Mouse (Mus musculus) small intestine, adult 2 months (tissue): ENCODE results near the gene Krt35.

ENCODE experiments used
- CTCF ChIP-seq: fragments of 200-500 bp; IDR thresholded peaks from 2 replicates; pipeline ENCODE4 v1.5.1; 2012; ENCODE audit warnings: low read depth, mild to moderate bottlenecking, control low read depth, inconsistent platforms, low read length, moderate library complexity, mixed read lengths; ENCODE audit not compliant: insufficient replicate concordance, insufficient read length; ENCODE audit errors: extremely low read depth
- POLR2A ChIP-seq: fragments of 200-500 bp; IDR thresholded peaks from 2 replicates; pipeline ENCODE4 v1.6.1; 2012; ENCODE audit warnings: low read depth, mild to moderate bottlenecking, control low read depth, inconsistent platforms, low read length, moderate library complexity

DNA sequence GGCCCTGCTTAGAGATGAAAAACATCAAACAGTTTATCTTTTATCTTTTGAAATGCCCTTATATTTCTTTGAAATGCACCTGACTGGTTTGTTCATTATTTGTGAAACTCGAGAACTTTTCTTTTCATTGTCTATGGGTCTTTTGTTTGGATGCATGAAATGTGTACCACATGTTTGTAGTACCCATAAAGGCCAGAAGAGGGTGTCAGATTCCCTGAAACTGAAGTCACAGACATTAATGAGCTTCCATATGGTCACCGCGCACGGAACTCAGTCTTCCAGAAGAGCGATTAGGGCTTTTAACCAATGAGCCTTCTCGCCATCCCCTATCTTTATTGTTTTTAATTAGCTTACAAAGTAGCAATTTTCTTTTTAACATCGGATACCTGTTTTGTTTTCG lies 37.2 kb downstream of the Krt35 start:
- TF ChIP-seq POLR2A (no peak), CTCF (no peak)
